Mouse (Mus musculus) liver, embryonic 13.5 days (tissue): ENCODE results near the gene Nrxn2. TPM values are rescaled to one million over a fixed set of nuclear protein-coding genes. Genes with fewer than 3 reads are reported as not detected.

ENCODE experiments used
- ATAC-seq: fragments of 200-750 bp; cut with Nextera tagmentation; 2 replicates; pipeline ENCODE4 v1.8.0; 2017; ENCODE audit warnings: low read depth, mild to moderate bottlenecking, moderate number of reproducible peaks, moderate library complexity
- DNase-seq: peaks from one replicate; pipeline ENCODE4 v3.0.0; 2022
- H3K27ac ChIP-seq: fragments of 300-500 bp; sonication (generic); 2 replicates; pipeline ENCODE4 v1.5.1; 2015; ENCODE audit warnings: moderate library complexity, mild to moderate bottlenecking, inconsistent platforms
- H3K27me3 ChIP-seq: fragments of 300-500 bp; sonication (generic); 2 replicates; pipeline ENCODE4 v1.6.1; 2015; ENCODE audit warnings: mild to moderate bottlenecking, inconsistent platforms
- H3K36me3 ChIP-seq: fragments of 300-500 bp; sonication (generic); 2 replicates; pipeline ENCODE4 v1.6.1; 2015; ENCODE audit warnings: mild to moderate bottlenecking, inconsistent platforms
- H3K4me1 ChIP-seq: fragments of 300-500 bp; sonication (generic); replicated peaks from 2 replicates; pipeline ENCODE4 v1.6.1; 2015; ENCODE audit warnings: inconsistent platforms
- H3K4me2 ChIP-seq: fragments of 300-500 bp; sonication (generic); 2 replicates; pipeline ENCODE4 v1.6.1; 2015; ENCODE audit warnings: inconsistent platforms, mild to moderate bottlenecking, moderate library complexity
- H3K4me3 ChIP-seq: fragments of 300-500 bp; sonication (generic); replicated peaks from 2 replicates; pipeline ENCODE4 v1.5.1; 2015; ENCODE audit warnings: mild to moderate bottlenecking, inconsistent platforms
- H3K9ac ChIP-seq: fragments of 300-500 bp; sonication (generic); 2 replicates; pipeline ENCODE4 v1.6.1; 2015; ENCODE audit warnings: mild to moderate bottlenecking, inconsistent platforms
- H3K9me3 ChIP-seq: fragments of 300-500 bp; sonication (generic); replicated peaks from 2 replicates; pipeline ENCODE4 v1.6.1; 2016; ENCODE audit warnings: inconsistent platforms
- WGBS: fragments of 180-500 bp; shearing (Covaris S2); methylation state at CpG from one replicate; pipeline ENCODE4 v1.1.7; 2015; ENCODE audit not compliant: insufficient replicate concordance; 5-methylcytosine and 5-hydroxymethylcytosine counted together
- polyA plus RNA-seq: library from polyadenylated mRNA; unstranded; fragments of >200 nt; fragmentation: Nextera tagmentation; extraction: Ambion mirVana; gene quantifications from 2 replicates; pipeline ENCODE4 v1.2.1, GENCODE M21; 2015

The Nrxn2 gene
- polyA plus RNA-seq, 1 experiment from 2014 or later = 0.54 TPM

- 15% methylated on average over 15 of the region's 15 CpGs for WGBS
- H3K27ac ChIP-seq = no peak overlapping the region
- no peak overlapping the region for H3K4me2 ChIP-seq
- H3K9me3 ChIP-seq = no peaks in the 10 kb centered on the region
- no peak overlapping the region for H3K9ac ChIP-seq
- no peak overlapping the region for H3K4me3 ChIP-seq
- no peak for DNase-seq
- no peaks in the 10 kb centered on the region for H3K36me3 ChIP-seq
- H3K27me3 ChIP-seq = peaks cover 55% of the 10 kb centered on the region
- ATAC-seq = no peak
- H3K4me1 ChIP-seq = no peaks in the 10 kb centered on the region
Measured at GRCm38 (mm10) chr19:6513389-6514139, 95.0 kb downstream of the Nrxn2 start.

DNA sequence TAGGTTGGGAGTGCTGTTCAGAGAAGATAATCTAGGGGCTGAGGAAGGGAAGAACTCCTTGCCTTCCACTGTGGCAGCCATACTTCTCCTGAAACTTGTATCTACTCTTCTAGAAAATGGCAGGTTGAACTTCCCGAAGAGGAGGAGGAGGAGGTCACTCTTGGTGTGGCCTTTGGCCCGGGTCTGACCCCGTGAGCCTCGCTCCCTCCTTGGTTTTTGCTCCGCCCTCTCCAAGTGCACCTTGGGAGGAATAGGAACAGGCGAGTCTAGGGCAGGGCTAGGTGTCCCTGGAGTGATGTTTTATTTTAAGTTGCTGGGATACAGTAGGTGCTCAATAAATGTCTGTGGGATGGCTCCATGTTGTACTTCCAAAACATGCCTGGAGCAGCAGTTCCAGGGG, 96.4 kb downstream of the Nrxn2 start:
- peaks cover 47% of the 10 kb centered on the region for H3K27me3 ChIP-seq
- H3K4me1 ChIP-seq = no peaks in the 10 kb centered on the region
- H3K9me3 ChIP-seq = no peaks in the 10 kb centered on the region
- no peak for ATAC-seq
- DNase-seq = no peak
- no peaks in the 10 kb centered on the region for H3K36me3 ChIP-seq
- 58% methylated on average over 6 of the region's 6 CpGs for WGBS
- H3K9ac ChIP-seq = no peak overlapping the region
- no peak overlapping the region for H3K27ac ChIP-seq
- no peak overlapping the region for H3K4me3 ChIP-seq
- H3K4me2 ChIP-seq = no peak overlapping the region

DNA sequence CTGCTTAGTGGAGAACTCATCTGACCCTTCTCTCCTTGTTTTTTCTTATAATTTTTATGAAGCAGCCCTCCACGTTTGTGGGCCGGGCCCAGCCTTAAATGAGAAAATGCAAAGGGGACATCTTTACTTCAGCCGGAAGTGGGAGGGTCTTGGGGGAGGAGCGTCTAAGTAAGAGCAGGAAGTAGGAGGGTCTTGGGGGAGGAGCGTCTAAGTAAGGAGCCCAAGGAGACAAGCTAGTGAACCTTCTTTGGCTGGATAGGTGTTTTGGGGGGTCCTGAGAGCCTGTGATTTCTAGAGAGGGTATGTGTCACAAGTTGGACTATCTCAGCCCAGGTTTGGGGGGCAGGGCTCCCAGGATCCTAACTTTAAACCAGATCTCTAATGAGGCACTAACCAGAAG, 96.9 kb downstream of the Nrxn2 start:
- Histone ChIP-seq H3K4me3 (no peak overlapping the region), H3K9me3 (no peaks in the 10 kb centered on the region), H3K36me3 (no peaks in the 10 kb centered on the region), H3K27me3 (peaks cover 42% of the 10 kb centered on the region), H3K27ac (no peak overlapping the region), H3K9ac (no peak overlapping the region), H3K4me1 (no peaks in the 10 kb centered on the region), H3K4me2 (no peak overlapping the region)
- ATAC-seq = no peak
- DNase-seq = no peak
- WGBS = 37% methylated on average over 5 of the region's 5 CpGs

GRCm38 (mm10) chr19:6516153-6516552, 97.6 kb downstream of the Nrxn2 start:
- WGBS = 50% methylated on average over 8 of the region's 8 CpGs
- H3K4me1 ChIP-seq = no peaks in the 10 kb centered on the region

GRCm38 (mm10) chr19:6518601-6519000, 100.1 kb downstream of the Nrxn2 start:
- ATAC-seq = no peak
- Histone ChIP-seq H3K27me3 (peaks cover 15% of the 10 kb centered on the region), H3K9ac (no peak overlapping the region), H3K4me3 (no peak overlapping the region), H3K27ac (no peak overlapping the region), H3K36me3 (no peaks in the 10 kb centered on the region), H3K4me1 (no peaks in the 10 kb centered on the region), H3K9me3 (no peaks in the 10 kb centered on the region), H3K4me2 (no peak overlapping the region)
- no peak for DNase-seq
- WGBS = 48% methylated on average over 5 of the region's 5 CpGs

More at GRCm38 (mm10) chr19:6516153-6516552, 97.6 kb downstream of the Nrxn2 start:
- Histone ChIP-seq H3K27me3 (peaks cover 37% of the 10 kb centered on the region), H3K9ac (no peak overlapping the region), H3K27ac (no peak overlapping the region), H3K36me3 (no peaks in the 10 kb centered on the region), H3K9me3 (no peaks in the 10 kb centered on the region), H3K4me2 (no peak overlapping the region), H3K4me3 (no peak overlapping the region)
- ATAC-seq (no peak), DNase-seq (no peak)

DNA sequence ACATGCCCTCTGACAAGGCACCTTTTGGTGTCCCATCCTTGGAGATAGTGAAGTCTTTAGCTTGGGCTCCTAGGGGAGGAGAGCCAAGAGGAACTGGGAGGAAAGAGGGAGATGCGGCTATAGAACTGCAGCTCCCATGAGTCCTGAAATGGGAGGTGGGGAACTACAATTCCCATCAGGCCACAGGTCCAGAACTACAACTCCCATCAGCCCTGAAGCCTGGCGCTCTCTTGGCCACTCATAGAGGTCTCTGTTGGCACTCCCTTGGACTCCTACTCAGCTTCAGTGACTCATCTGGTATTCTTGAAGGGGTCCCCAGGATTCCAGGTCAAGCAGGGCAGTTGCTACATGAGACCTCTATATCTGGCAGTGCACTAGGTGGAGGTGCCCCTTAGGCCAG, 101.0 kb downstream of the Nrxn2 start:
- DNase-seq (no peak), ATAC-seq (no peak)
- 41% methylated on average over 2 of the region's 2 CpGs for WGBS

GRCm38 (mm10) chr19:6521630-6522029, 103.1 kb downstream of the Nrxn2 start:
- H3K4me1 ChIP-seq = no peaks in the 10 kb centered on the region
- DNase-seq (no peak), ATAC-seq (no peak)
- no peaks in the 10 kb centered on the region for H3K9me3 ChIP-seq
- no peak overlapping the region for H3K27ac ChIP-seq
- peaks cover 4% of the 10 kb centered on the region; the same call in 1 of the 2 replicates for H3K27me3 ChIP-seq
- no peaks in the 10 kb centered on the region for H3K36me3 ChIP-seq
- no peak overlapping the region for H3K4me2 ChIP-seq
- WGBS = 65% methylated on average over 3 of the region's 3 CpGs
- no peak overlapping the region for H3K9ac ChIP-seq
- H3K4me3 ChIP-seq = no peak overlapping the region

More for the DNA sequence above, 101.0 kb downstream of the Nrxn2 start:
- no peak overlapping the region for H3K27ac ChIP-seq
- H3K4me2 ChIP-seq = no peak overlapping the region
- no peaks in the 10 kb centered on the region for H3K4me1 ChIP-seq
- H3K9me3 ChIP-seq = no peaks in the 10 kb centered on the region
- no peaks in the 10 kb centered on the region for H3K36me3 ChIP-seq
- no peak overlapping the region for H3K4me3 ChIP-seq
- H3K9ac ChIP-seq = no peak overlapping the region
- H3K27me3 ChIP-seq = peaks cover 6% of the 10 kb centered on the region

DNA sequence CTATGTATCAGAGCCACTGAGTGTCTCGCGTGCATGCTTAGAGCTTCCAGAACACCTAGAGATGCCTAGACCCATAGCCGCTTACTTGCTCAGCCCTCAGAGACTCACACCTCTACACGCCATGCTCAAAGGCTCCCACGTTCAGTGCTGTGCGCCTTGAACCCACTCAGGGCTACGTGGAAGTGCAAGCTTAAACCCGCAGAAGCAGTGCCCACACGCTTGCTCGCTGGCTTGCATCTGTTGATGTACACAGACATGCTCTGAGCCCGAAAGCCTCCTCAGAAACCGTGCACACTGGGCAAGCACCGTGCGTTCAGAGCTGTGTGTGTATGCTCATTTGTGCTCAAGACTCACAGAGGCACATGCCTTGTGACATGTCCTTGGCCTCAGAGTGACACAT, 103.8 kb downstream of the Nrxn2 start:
- DNase-seq (no peak), ATAC-seq (no peak)
- no peak overlapping the region for H3K4me3 ChIP-seq
- H3K4me2 ChIP-seq = no peak overlapping the region
- no peak overlapping the region for H3K27ac ChIP-seq
- H3K27me3 ChIP-seq = peaks cover 4% of the 10 kb centered on the region; the same call in 1 of the 2 replicates
- H3K4me1 ChIP-seq = no peaks in the 10 kb centered on the region
- H3K36me3 ChIP-seq = no peaks in the 10 kb centered on the region
- no peak overlapping the region for H3K9ac ChIP-seq
- WGBS = 78% methylated on average over 14 of the region's 14 CpGs
- H3K9me3 ChIP-seq = no peaks in the 10 kb centered on the region

GRCm38 (mm10) chr19:6525023-6525422, 106.5 kb downstream of the Nrxn2 start:
- no peak overlapping the region for H3K4me2 ChIP-seq
- DNase-seq (no peak), ATAC-seq (no peak)
- H3K4me1 ChIP-seq = no peaks in the 10 kb centered on the region
- peaks cover 28% of the 10 kb centered on the region for H3K27me3 ChIP-seq
- H3K27ac ChIP-seq = no peak overlapping the region
- WGBS = 54% methylated on average over 4 of the region's 4 CpGs
- no peak overlapping the region for H3K9ac ChIP-seq
- H3K4me3 ChIP-seq = no peak overlapping the region
- H3K9me3 ChIP-seq = no peaks in the 10 kb centered on the region
- no peaks in the 10 kb centered on the region for H3K36me3 ChIP-seq

DNA sequence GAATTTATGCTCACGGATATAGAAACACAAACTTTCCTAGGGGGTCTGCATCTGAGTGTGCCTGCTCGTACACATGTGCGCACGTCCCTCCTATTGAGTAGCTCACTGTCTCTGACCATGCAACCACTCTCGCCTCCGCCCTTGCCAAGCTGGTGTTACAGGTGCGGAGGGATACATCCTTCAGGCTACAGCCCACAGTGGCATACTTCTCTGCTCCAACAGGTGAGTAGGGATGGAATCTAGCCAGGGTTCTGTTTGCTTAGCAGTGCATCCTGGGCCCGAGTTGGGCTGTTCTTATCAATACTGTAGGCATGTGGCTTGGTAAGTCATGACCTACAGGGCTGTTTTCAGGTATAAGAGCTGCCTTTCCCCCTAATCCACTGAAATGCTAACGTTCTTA, 107.5 kb downstream of the Nrxn2 start:
- Histone ChIP-seq H3K36me3 (no peaks in the 10 kb centered on the region), H3K4me3 (no peak overlapping the region), H3K9ac (no peak overlapping the region), H3K9me3 (no peaks in the 10 kb centered on the region), H3K27me3 (peaks cover 36% of the 10 kb centered on the region), H3K4me1 (no peaks in the 10 kb centered on the region), H3K27ac (no peak overlapping the region), H3K4me2 (no peak overlapping the region)
- DNase-seq = no peak
- no peak for ATAC-seq
- 67% methylated on average over 9 of the region's 9 CpGs for WGBS

DNA sequence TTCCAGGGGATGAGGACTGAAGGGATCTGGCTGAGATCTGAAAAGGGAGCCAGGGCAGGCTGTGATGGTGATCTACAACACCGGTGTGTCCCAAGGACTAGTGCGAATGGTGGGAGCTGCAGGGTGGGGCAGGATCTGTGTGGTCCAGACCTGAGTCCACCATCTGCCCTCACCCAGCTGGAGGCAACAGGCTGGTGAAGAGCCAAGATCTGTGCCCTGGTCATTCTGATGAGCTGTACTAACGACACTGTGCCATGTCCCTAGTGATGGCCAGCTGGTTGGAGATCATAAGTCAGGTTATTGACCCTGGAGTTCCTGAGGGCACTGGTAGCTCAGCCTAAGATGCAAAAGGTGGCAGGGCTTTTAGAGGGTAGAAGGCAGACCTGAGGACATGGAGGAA, 108.9 kb downstream of the Nrxn2 start:
- H3K4me1 ChIP-seq = peaks cover 11% of the 10 kb centered on the region; the same call in 1 of the 2 replicates
- H3K9ac ChIP-seq = no peak overlapping the region
- no peak overlapping the region for H3K4me2 ChIP-seq
- H3K4me3 ChIP-seq = no peak overlapping the region
- H3K9me3 ChIP-seq = no peaks in the 10 kb centered on the region
- DNase-seq (no peak), ATAC-seq (no peak)
- WGBS = 77% methylated on average over 3 of the region's 3 CpGs
- H3K27ac ChIP-seq = no peak overlapping the region
- H3K36me3 ChIP-seq = no peaks in the 10 kb centered on the region
- H3K27me3 ChIP-seq = peaks cover 47% of the 10 kb centered on the region
